Mouse (Mus musculus): ENCODE data around the gene Ptges. TPM values are rescaled to one million over a fixed set of nuclear protein-coding genes. Genes with fewer than 3 reads are reported as not detected.
A peak's percentile ranks its signal among the peaks of the same experiment; 100 is the strongest.

Gene Ptges
- total and polyA plus RNA-seq, 2 experiments from 2014 or later: 1.1 to 1.2 TPM

- H3K4me1 ChIP-seq (ENCODE audit: control insufficient read depth, insufficient read depth): no peaks in the 10 kb centered on the region
- DNase-seq (ENCODE audit: low spot score) (no peak), ATAC-seq (ENCODE audit: insufficient read depth, low read depth) (no peak)
- no peak overlapping the region for H3K27ac ChIP-seq (ENCODE audit: low read depth)
- no peaks in the 10 kb centered on the region for H3K9me3 ChIP-seq (replicated peaks; ENCODE audit: control insufficient read depth, low read length)
- H3K36me3 ChIP-seq (replicated peaks; ENCODE audit: control insufficient read depth, insufficient read depth, low read length): peaks cover 85% of the 10 kb centered on the region
- no peak overlapping the region for H3K4me3 ChIP-seq (ENCODE audit: low read depth, low read length)
- no peak overlapping the region for H3K4me2 ChIP-seq (ENCODE audit: low read depth, low read length)
- H3K9ac ChIP-seq (replicated peaks; ENCODE audit: low read depth, low read length): no peak overlapping the region
- H3K27me3 ChIP-seq (ENCODE audit: control insufficient read depth, insufficient read depth, low read length): no peaks in the 10 kb centered on the region
- WGBS: 46% methylated on average over 5 of the region's 5 CpGs
- TF ChIP-seq CTCF (IDR thresholded peaks at IDR 0.05; ENCODE audit: low read depth): no peak
- TF ChIP-seq EP300 (IDR thresholded peaks at IDR 0.05; ENCODE audit: low read depth): no peak
Observed at GRCm38 (mm10) chr2:30959856-30960255, 30.2 kb upstream of the Ptges start.

- ATAC-seq (ENCODE audit: insufficient read depth, low read depth) (no peak), DNase-seq (ENCODE audit: low spot score) (no peak)
- Histone ChIP-seq H3K9ac (replicated peaks; ENCODE audit: low read depth, low read length) (no peak overlapping the region), H3K36me3 (replicated peaks; ENCODE audit: control insufficient read depth, insufficient read depth, low read length) (peaks cover 77% of the 10 kb centered on the region), H3K27me3 (ENCODE audit: control insufficient read depth, insufficient read depth, low read length) (no peaks in the 10 kb centered on the region), H3K27ac (ENCODE audit: low read depth) (no peak overlapping the region), H3K9me3 (replicated peaks; ENCODE audit: control insufficient read depth, low read length) (no peaks in the 10 kb centered on the region), H3K4me3 (ENCODE audit: low read depth, low read length) (no peak overlapping the region), H3K4me2 (ENCODE audit: low read depth, low read length) (no peak overlapping the region), H3K4me1 (ENCODE audit: control insufficient read depth, insufficient read depth) (peaks cover 7% of the 10 kb centered on the region)
- WGBS: 88% methylated on average over 14 of the region's 14 CpGs
- TF ChIP-seq CTCF (IDR thresholded peaks at IDR 0.05; ENCODE audit: low read depth): no peak
- no peak for TF ChIP-seq EP300 (IDR thresholded peaks at IDR 0.05; ENCODE audit: low read depth)
Observed at GRCm38 (mm10) chr2:30958726-30959125, 29.1 kb upstream of the Ptges start.

- TF ChIP-seq CTCF (IDR thresholded peaks at IDR 0.05; ENCODE audit: low read depth) (no peak), EP300 (IDR thresholded peaks at IDR 0.05; ENCODE audit: low read depth) (no peak)
- no peaks in the 10 kb centered on the region for H3K27me3 ChIP-seq (ENCODE audit: control insufficient read depth, insufficient read depth, low read length)
- DNase-seq (ENCODE audit: low spot score) (no peak), ATAC-seq (ENCODE audit: insufficient read depth, low read depth) (no peak)
- H3K4me2 ChIP-seq (ENCODE audit: low read depth, low read length): no peak overlapping the region
- H3K9me3 ChIP-seq (replicated peaks; ENCODE audit: control insufficient read depth, low read length): no peaks in the 10 kb centered on the region
- no peak overlapping the region for H3K9ac ChIP-seq (replicated peaks; ENCODE audit: low read depth, low read length)
- H3K4me3 ChIP-seq (ENCODE audit: low read depth, low read length): no peak overlapping the region
- 77% methylated on average over 4 of the region's 4 CpGs for WGBS
- H3K27ac ChIP-seq (ENCODE audit: low read depth): no peak overlapping the region
- H3K4me1 ChIP-seq (ENCODE audit: control insufficient read depth, insufficient read depth): peaks cover 11% of the 10 kb centered on the region
- peaks cover 67% of the 10 kb centered on the region for H3K36me3 ChIP-seq (replicated peaks; ENCODE audit: control insufficient read depth, insufficient read depth, low read length)
Observed at GRCm38 (mm10) chr2:30957511-30957910, 27.8 kb upstream of the Ptges start.

- 62% methylated on average over 6 of the region's 6 CpGs for WGBS
- ATAC-seq (ENCODE audit: insufficient read depth, low read depth) (no peak), DNase-seq (ENCODE audit: low spot score) (no peak)
- no peaks in the 10 kb centered on the region for H3K9me3 ChIP-seq (replicated peaks; ENCODE audit: control insufficient read depth, low read length)
- 0 out of 2 replicates have a peak overlapping the region, but pooled peaks have one; percentile 82 for H3K9ac ChIP-seq (replicated peaks; ENCODE audit: low read depth, low read length)
- no peak overlapping the region for H3K27ac ChIP-seq (ENCODE audit: low read depth)
- H3K4me2 ChIP-seq (ENCODE audit: low read depth, low read length): no peak overlapping the region
- peaks cover 14% of the 10 kb centered on the region for H3K4me1 ChIP-seq (ENCODE audit: control insufficient read depth, insufficient read depth)
- TF ChIP-seq CTCF (IDR thresholded peaks at IDR 0.05; ENCODE audit: low read depth) (no peak), EP300 (IDR thresholded peaks at IDR 0.05; ENCODE audit: low read depth) (no peak)
- H3K4me3 ChIP-seq (ENCODE audit: low read depth, low read length): no peak overlapping the region
- H3K36me3 ChIP-seq (replicated peaks; ENCODE audit: control insufficient read depth, insufficient read depth, low read length): peaks cover 40% of the 10 kb centered on the region
- no peaks in the 10 kb centered on the region for H3K27me3 ChIP-seq (ENCODE audit: control insufficient read depth, insufficient read depth, low read length)
Observed at GRCm38 (mm10) chr2:30954797-30955196, 25.1 kb upstream of the Ptges start.

- Histone ChIP-seq H3K9me3 (replicated peaks; ENCODE audit: control insufficient read depth, low read length) (no peaks in the 10 kb centered on the region), H3K4me1 (ENCODE audit: control insufficient read depth, insufficient read depth) (peaks cover 14% of the 10 kb centered on the region), H3K27ac (ENCODE audit: low read depth) (peak within 1 kb of the TSS; percentile 78), H3K27me3 (ENCODE audit: control insufficient read depth, insufficient read depth, low read length) (no peaks in the 10 kb centered on the region; the same call in 1 of the 2 replicates), H3K4me3 (ENCODE audit: low read depth, low read length) (peak within 1 kb of the TSS; percentile 83), H3K9ac (replicated peaks; ENCODE audit: low read depth, low read length) (peak within 1 kb of the TSS; percentile 82), H3K4me2 (ENCODE audit: low read depth, low read length) (peak within 1 kb of the TSS; percentile 95), H3K36me3 (replicated peaks; ENCODE audit: control insufficient read depth, insufficient read depth, low read length) (peaks cover 23% of the 10 kb centered on the region)
- ATAC-seq (ENCODE audit: insufficient read depth, low read depth) (peak; percentile 91), DNase-seq (ENCODE audit: low spot score) (peak; percentile 92)
- no peak for TF ChIP-seq EP300 (IDR thresholded peaks at IDR 0.05; ENCODE audit: low read depth)
- TF ChIP-seq CTCF (IDR thresholded peaks at IDR 0.05; ENCODE audit: low read depth): peak; percentile 24
- 0% methylated on average over 60 of the region's 60 CpGs for WGBS
Observed at GRCm38 (mm10) chr2:30952824-30953490, 23.3 kb upstream of the Ptges start, which contains the start of gene Tor1b. TSS of gene Tor1b (plus strand) at chr2:30952959.

GRCm38 (mm10) chr2:30952457-30952823 is 22.8 kb upstream of the Ptges start:
- no peak for TF ChIP-seq EP300 (IDR thresholded peaks at IDR 0.05; ENCODE audit: low read depth)
- no peak for TF ChIP-seq CTCF (IDR thresholded peaks at IDR 0.05; ENCODE audit: low read depth)
- Histone ChIP-seq H3K27me3 (ENCODE audit: control insufficient read depth, insufficient read depth, low read length) (no peaks in the 10 kb centered on the region; the same call in 1 of the 2 replicates), H3K9me3 (replicated peaks; ENCODE audit: control insufficient read depth, low read length) (no peaks in the 10 kb centered on the region), H3K9ac (replicated peaks; ENCODE audit: low read depth, low read length) (no peak overlapping the region), H3K4me2 (ENCODE audit: low read depth, low read length) (peak overlapping the region; percentile 95), H3K36me3 (replicated peaks; ENCODE audit: control insufficient read depth, insufficient read depth, low read length) (peaks cover 18% of the 10 kb centered on the region), H3K27ac (ENCODE audit: low read depth) (peak overlapping the region; percentile 62), H3K4me3 (ENCODE audit: low read depth, low read length) (peak overlapping the region; percentile 83), H3K4me1 (ENCODE audit: control insufficient read depth, insufficient read depth) (peaks cover 14% of the 10 kb centered on the region)
- ATAC-seq (ENCODE audit: insufficient read depth, low read depth) (no peak; the same call in 1 of the 2 replicates), DNase-seq (ENCODE audit: low spot score) (no peak)
- 27% methylated on average over 5 of the region's 5 CpGs for WGBS

Measured in heart, postnatal 0 days (tissue).